Mouse (Mus musculus): ENCODE data around the gene Ugt1a6a. TPM values are rescaled to one million over a fixed set of nuclear protein-coding genes. Genes with fewer than 3 reads are reported as not detected.
"Not testable (repeated sequence)": the region's sequence is repeated elsewhere in the genome, so short reads cannot be mapped to it uniquely, and the experiment has no call there.

Gene Ugt1a6a
- polyA plus RNA-seq (2015; fragmentation: Nextera tagmentation; extraction: Ambion mirVana) = 9.0 and 11.0 TPM in 2 replicates

DNA sequence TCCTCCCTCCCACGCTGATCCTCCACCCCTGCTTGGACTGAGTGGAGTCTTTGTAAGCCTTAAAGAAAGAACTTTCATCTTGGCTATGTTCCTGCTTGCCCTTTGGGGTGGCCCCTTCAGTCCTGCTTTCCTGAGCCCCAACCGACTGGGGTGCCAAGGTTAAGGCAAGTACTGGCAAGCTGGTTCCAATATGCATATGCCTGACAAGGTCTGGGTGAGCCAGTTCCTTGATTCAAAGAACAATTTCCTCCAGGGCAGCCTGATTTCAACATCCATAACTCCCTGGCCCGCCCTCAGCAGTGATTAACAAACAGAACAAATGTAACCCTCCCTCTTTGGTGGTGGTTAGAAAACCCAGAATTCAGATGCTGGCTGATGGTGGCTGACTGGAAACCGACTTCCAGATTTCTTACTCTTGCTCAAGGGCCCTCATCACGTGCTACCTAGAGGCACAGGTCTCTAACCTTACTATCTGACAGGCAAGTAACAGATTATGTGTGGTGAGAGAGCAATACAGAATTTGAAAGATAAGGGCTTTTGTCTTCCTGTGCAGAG lies at the start of gene Ugt1a6a:
TSS of gene Ugt1a6a (plus strand) at position 353 of the 555 bp plus-strand sequence.
- ATAC-seq = peak; percentile 41
- H3K4me1 ChIP-seq (ENCODE audit: control insufficient read depth, insufficient read depth, low read length) = peaks cover 11% of the 10 kb centered on the region; the same call in 1 of the 2 replicates
- not testable (repeated sequence) for H3K4me3 ChIP-seq (ENCODE audit: low read length); H3K9me3 ChIP-seq (ENCODE audit: control insufficient read depth, low read length); H3K27me3 ChIP-seq (replicated peaks; ENCODE audit: control insufficient read depth, insufficient read depth, low read length); H3K9ac ChIP-seq (ENCODE audit: low read depth, low read length); H3K4me2 ChIP-seq (ENCODE audit: low read depth, low read length); H3K36me3 ChIP-seq (ENCODE audit: control insufficient read depth, insufficient read depth, low read length)
- 34% methylated on average over 5 of the region's 5 CpGs for WGBS
- H3K27ac ChIP-seq (ENCODE audit: low read length) = peak within 1 kb of the TSS; percentile 5

DNA sequence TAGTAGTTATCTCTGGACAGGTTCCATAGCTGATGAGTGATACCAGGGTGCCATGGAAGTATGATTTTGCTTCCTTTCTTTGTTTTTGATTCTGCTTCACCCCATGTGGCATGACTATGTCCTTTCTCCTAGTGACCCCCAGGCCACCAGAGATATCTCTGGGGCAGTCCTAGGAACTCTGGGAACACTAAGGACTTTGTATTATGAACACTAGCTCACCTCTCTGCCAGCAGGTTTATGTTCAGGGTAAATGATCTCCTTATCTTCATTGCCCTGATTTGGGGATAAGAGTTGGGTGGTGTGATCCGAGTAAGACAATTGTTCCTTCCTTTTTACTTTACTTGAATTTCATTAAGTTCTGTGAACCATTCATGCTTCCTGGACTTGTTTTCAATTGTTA lies 48.5 kb upstream of the Ugt1a6a start:
- H3K4me3 ChIP-seq (ENCODE audit: low read length) = no peak overlapping the region

DNA sequence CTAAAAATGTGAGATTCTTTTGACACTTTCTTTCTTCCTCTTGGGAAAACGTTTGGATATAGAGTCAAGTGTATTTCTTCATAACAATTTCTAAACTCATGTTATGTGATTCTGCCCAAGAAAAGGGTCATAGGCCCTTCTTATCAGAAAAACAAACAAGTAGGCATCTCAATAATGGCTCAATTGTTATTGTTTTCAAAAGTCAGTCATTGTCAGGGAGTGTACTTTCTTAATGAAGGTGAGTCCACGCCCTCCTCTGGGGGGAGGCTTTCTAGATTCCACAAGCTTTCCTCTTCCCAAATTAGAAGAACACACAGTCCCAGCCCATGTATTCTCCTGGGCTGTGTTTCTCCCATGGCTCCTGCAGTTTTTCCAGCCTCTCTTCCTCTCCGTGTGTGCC lies 47.1 kb upstream of the Ugt1a6a start, which contains the start of gene Ugt1a8:
TSS of gene Ugt1a8 (plus strand) at position 301 of the 400 bp plus-strand sequence.
- Histone ChIP-seq H3K27ac (ENCODE audit: low read length) (no peak within 1 kb of the TSS), H3K9ac (ENCODE audit: low read depth, low read length) (no peak within 1 kb of the TSS), H3K27me3 (replicated peaks; ENCODE audit: control insufficient read depth, insufficient read depth, low read length) (no peaks in the 10 kb centered on the region), H3K4me3 (ENCODE audit: low read length) (no peak within 1 kb of the TSS), H3K4me2 (ENCODE audit: low read depth, low read length) (no peak within 1 kb of the TSS), H3K9me3 (ENCODE audit: control insufficient read depth, low read length) (no peaks in the 10 kb centered on the region), H3K4me1 (ENCODE audit: control insufficient read depth, insufficient read depth, low read length) (no peaks in the 10 kb centered on the region; the same call in 1 of the 2 replicates), H3K36me3 (ENCODE audit: control insufficient read depth, insufficient read depth, low read length) (no peaks in the 10 kb centered on the region)
- ATAC-seq = no peak
- 59% methylated on average over 3 of the region's 3 CpGs for WGBS

More for the DNA sequence above, 48.5 kb upstream of the Ugt1a6a start:
- peak; percentile 94 for ATAC-seq
- WGBS = 45% methylated on average over 1 of the region's 1 CpGs
- no peaks in the 10 kb centered on the region; the same call in 1 of the 2 replicates for H3K4me1 ChIP-seq (ENCODE audit: control insufficient read depth, insufficient read depth, low read length)
- no peak overlapping the region for H3K9ac ChIP-seq (ENCODE audit: low read depth, low read length)
- no peaks in the 10 kb centered on the region for H3K36me3 ChIP-seq (ENCODE audit: control insufficient read depth, insufficient read depth, low read length)
- peak overlapping the region; percentile 61 for H3K27ac ChIP-seq (ENCODE audit: low read length)
- H3K4me2 ChIP-seq (ENCODE audit: low read depth, low read length) = no peak overlapping the region
- H3K9me3 ChIP-seq (ENCODE audit: control insufficient read depth, low read length) = no peaks in the 10 kb centered on the region
- no peaks in the 10 kb centered on the region for H3K27me3 ChIP-seq (replicated peaks; ENCODE audit: control insufficient read depth, insufficient read depth, low read length)

DNA sequence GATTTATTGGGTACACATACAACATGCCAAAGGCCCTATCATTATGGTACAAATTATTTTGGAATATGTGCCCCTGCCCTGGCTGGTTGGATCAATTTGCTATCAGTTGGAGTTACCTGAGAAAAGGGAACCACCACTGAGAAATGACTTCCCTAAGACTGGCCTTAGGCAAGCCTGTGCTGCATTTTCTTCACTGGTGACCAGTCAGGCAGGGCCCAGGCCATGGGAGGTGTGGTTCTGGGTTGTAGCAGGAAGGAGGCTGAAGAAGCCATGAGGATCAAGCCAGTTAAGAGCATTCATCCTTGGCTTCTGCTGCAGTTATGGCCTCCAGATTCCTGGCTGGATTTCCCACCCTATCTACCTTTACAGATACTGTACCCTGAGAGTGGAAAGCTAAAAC lies 42.3 kb upstream of the Ugt1a6a start:
- Histone ChIP-seq H3K27me3 (replicated peaks; ENCODE audit: control insufficient read depth, insufficient read depth, low read length) (no peaks in the 10 kb centered on the region), H3K9me3 (ENCODE audit: control insufficient read depth, low read length) (no peaks in the 10 kb centered on the region), H3K36me3 (ENCODE audit: control insufficient read depth, insufficient read depth, low read length) (no peaks in the 10 kb centered on the region), H3K27ac (ENCODE audit: low read length) (no peak overlapping the region), H3K4me1 (ENCODE audit: control insufficient read depth, insufficient read depth, low read length) (no peaks in the 10 kb centered on the region; the same call in 1 of the 2 replicates), H3K9ac (ENCODE audit: low read depth, low read length) (no peak overlapping the region), H3K4me2 (ENCODE audit: low read depth, low read length) (no peak overlapping the region), H3K4me3 (ENCODE audit: low read length) (no peak overlapping the region)
- ATAC-seq = no peak

DNA sequence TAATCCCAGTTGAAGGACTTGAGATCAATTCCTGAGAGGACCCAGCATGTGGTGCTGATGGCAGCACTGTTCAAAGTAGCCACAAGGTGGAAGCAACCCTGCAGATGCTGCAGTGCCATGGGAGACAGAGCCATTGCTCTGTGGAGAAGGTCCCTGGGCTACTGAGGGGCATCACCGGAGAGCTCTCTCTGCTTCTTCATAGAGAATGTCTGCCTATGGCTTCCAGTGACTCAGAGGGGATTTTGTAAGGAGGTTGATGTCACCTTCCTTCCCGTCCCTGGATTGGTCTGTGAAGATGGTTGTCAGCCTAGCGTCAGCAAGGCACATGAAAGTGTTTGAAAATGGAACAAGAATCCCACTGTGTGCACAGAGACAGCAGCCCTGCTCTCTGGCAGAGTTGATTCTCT lies 40.3 kb upstream of the Ugt1a6a start:
- not testable (repeated sequence) for H3K4me1 ChIP-seq (ENCODE audit: control insufficient read depth, insufficient read depth, low read length); H3K36me3 ChIP-seq (ENCODE audit: control insufficient read depth, insufficient read depth, low read length); H3K27me3 ChIP-seq (replicated peaks; ENCODE audit: control insufficient read depth, insufficient read depth, low read length); H3K9ac ChIP-seq (ENCODE audit: low read depth, low read length); H3K9me3 ChIP-seq (ENCODE audit: control insufficient read depth, low read length); H3K4me3 ChIP-seq (ENCODE audit: low read length)
- H3K4me2 ChIP-seq (ENCODE audit: low read depth, low read length) = peak overlapping the region; percentile 49; the same call in 1 of the 2 replicates
- 58% methylated on average over 3 of the region's 3 CpGs for WGBS
- peak; percentile 69; the same call in 1 of the 2 replicates for ATAC-seq
- peak overlapping the region; percentile 89 for H3K27ac ChIP-seq (ENCODE audit: low read length)

DNA sequence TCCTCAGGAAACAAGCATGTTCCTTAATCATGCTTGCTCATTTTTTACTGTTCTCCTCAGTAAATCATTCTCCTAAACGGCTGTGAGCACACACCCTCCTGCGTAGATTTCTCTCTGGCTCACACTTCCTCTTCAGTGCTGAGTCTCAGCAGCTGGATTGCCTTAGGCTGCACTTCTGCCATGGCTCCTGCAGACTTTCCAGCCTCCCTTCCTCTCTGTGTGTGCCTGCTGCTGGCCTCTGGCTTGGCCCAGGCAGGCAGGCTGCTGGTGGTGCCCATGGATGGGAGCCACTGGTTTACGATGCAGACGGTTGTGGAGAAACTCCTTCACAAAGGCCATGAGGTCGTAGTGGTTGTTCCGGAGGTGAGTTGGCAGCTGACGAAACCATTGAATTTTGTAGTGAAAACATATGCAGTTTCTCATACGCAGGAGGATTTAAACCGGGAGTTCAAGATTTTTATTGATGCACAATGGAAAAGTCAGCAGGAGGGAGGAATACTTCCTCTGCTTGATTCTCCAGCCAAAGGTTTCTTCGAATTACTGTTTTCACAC lies 39.6 kb upstream of the Ugt1a6a start, which contains the start of gene Ugt1a7c:
TSS of gene Ugt1a7c (plus strand) at position 122 of the 552 bp plus-strand sequence.
- Histone ChIP-seq H3K9me3 (ENCODE audit: control insufficient read depth, low read length) (no peaks in the 10 kb centered on the region), H3K36me3 (ENCODE audit: control insufficient read depth, insufficient read depth, low read length) (no peaks in the 10 kb centered on the region), H3K4me3 (ENCODE audit: low read length) (peak within 1 kb of the TSS; percentile 50), H3K4me1 (ENCODE audit: control insufficient read depth, insufficient read depth, low read length) (no peaks in the 10 kb centered on the region), H3K27ac (ENCODE audit: low read length) (peak within 1 kb of the TSS; percentile 89), H3K9ac (ENCODE audit: low read depth, low read length) (peak within 1 kb of the TSS; percentile 70), H3K4me2 (ENCODE audit: low read depth, low read length) (peak within 1 kb of the TSS; percentile 49), H3K27me3 (replicated peaks; ENCODE audit: control insufficient read depth, insufficient read depth, low read length) (no peaks in the 10 kb centered on the region)
- ATAC-seq = peak; percentile 82
- WGBS = 27% methylated on average over 10 of the region's 10 CpGs

DNA sequence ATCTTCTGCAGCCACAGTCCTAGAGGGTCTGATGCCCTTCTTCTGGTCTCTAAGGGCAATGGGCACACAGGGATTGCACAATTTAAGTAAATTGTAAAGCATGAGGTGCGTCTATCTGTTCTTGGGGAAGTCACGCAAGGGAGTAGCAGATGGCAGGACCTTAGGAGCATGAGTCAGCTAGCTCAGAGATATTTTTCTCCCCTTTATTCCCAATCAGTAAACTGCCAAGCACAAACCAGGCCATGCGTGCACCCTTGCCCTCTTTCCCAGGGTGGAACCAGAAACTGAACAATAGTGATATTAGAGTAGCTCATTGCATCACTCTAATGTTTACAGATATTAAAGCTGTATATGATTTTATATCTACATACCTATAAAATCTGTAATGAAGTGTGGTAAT lies 36.1 kb upstream of the Ugt1a6a start:
- ATAC-seq = peak; percentile 69
- not testable (repeated sequence) for H3K27ac ChIP-seq (ENCODE audit: low read length); H3K27me3 ChIP-seq (replicated peaks; ENCODE audit: control insufficient read depth, insufficient read depth, low read length); H3K36me3 ChIP-seq (ENCODE audit: control insufficient read depth, insufficient read depth, low read length); H3K9me3 ChIP-seq (ENCODE audit: control insufficient read depth, low read length); H3K4me1 ChIP-seq (ENCODE audit: control insufficient read depth, insufficient read depth, low read length); H3K4me3 ChIP-seq (ENCODE audit: low read length); H3K4me2 ChIP-seq (ENCODE audit: low read depth, low read length); H3K9ac ChIP-seq (ENCODE audit: low read depth, low read length)
- WGBS = 53% methylated on average over 3 of the region's 3 CpGs

DNA sequence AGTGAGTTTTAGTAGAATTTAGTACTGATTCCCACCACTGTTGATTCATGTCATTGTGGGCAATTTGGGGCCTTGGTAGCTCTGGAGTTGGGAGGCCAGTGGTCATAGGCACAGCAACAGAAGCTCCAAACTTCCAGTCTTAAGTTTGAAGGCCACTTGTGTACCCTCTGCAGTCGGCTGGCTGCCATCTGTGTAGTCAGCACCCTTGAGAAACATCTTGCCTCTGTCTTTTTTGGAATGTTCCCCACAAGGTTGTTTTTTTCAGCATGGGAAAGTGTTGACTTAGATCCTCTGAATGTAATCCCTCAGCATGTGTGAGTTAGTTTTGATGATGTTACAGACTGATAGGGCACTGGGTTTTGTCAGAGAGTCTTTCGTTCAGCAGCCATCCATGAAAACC lies 34.9 kb upstream of the Ugt1a6a start:
- not testable (repeated sequence) for H3K4me1 ChIP-seq (ENCODE audit: control insufficient read depth, insufficient read depth, low read length); H3K9ac ChIP-seq (ENCODE audit: low read depth, low read length); H3K27ac ChIP-seq (ENCODE audit: low read length); ATAC-seq; H3K4me2 ChIP-seq (ENCODE audit: low read depth, low read length); H3K4me3 ChIP-seq (ENCODE audit: low read length); H3K27me3 ChIP-seq (replicated peaks; ENCODE audit: control insufficient read depth, insufficient read depth, low read length); H3K9me3 ChIP-seq (ENCODE audit: control insufficient read depth, low read length); H3K36me3 ChIP-seq (ENCODE audit: control insufficient read depth, insufficient read depth, low read length)
- WGBS = 87% methylated on average over 2 of the region's 2 CpGs

DNA sequence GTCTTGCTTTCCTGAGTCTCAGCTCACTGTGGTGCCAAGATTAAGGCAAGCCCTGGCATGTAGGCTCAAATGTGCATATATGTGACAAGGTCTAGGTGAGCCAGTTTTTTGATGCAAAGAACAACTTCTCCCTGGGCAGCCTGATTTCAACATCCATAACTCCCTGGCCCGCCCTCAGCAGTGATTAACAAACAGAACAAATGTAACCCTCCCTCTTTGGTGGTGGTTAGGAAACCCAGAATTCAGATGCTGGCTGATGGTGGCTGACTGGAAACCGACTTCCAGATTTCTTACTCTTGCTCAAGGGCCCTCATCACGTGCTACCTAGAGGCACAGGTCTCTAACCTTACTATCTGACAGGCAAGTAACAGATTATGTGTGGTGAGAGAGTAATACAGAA lies 31.6 kb upstream of the Ugt1a6a start, which contains the start of gene Ugt1a6b:
TSS of gene Ugt1a6b (plus strand) at position 234 of the 400 bp plus-strand sequence.
- H3K9ac ChIP-seq (ENCODE audit: low read depth, low read length); H3K36me3 ChIP-seq (ENCODE audit: control insufficient read depth, insufficient read depth, low read length); H3K27me3 ChIP-seq (replicated peaks; ENCODE audit: control insufficient read depth, insufficient read depth, low read length); H3K9me3 ChIP-seq (ENCODE audit: control insufficient read depth, low read length); H3K27ac ChIP-seq (ENCODE audit: low read length); H3K4me3 ChIP-seq (ENCODE audit: low read length); H3K4me2 ChIP-seq (ENCODE audit: low read depth, low read length): not testable (repeated sequence)
- 83% methylated on average over 2 of the region's 3 CpGs for WGBS
- ATAC-seq = peak; percentile 11; the same call in 1 of the 2 replicates
- peaks cover 16% of the 10 kb centered on the region for H3K4me1 ChIP-seq (ENCODE audit: control insufficient read depth, insufficient read depth, low read length)

Measured in intestine, embryonic 16.5 days (tissue).